Mouse (Mus musculus): Measurements from ENCODE around the gene Vmn1r52. TPM values are rescaled to one million over a fixed set of nuclear protein-coding genes. Genes with fewer than 3 reads are reported as not detected.
"Not testable (repeated sequence)": the region's sequence is repeated elsewhere in the genome, so short reads cannot be mapped to it uniquely, and the experiment has no call there.

Gene Vmn1r52
- not detected in 2 replicates for polyA plus RNA-seq (2015; fragmentation: Nextera tagmentation; extraction: Ambion mirVana)

DNA sequence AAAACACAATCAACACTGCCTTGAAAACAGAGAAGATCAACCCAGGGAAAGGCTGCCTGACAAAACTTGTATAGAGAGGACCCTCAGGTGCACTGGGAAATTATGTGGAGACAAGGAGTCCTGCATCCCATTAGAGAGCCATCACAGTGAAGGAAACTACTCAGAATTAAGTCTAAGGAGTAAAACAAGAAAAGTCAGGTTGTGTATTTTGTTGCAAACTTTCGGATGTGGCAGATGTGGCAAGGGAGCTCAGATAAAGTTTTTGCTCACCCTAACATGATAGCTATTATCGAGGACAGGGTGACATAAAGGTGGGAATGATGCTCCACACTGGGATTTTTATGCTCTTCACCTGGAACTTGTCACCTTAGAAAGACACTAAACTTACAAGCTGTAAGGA, at the start of gene Vmn1r52:
Gene Vmn1r52 (plus strand): TSS at position 301 of the 400 bp plus-strand sequence.
- no peak for ATAC-seq (ENCODE audit: insufficient read depth, low FRiP score, low read depth)
- no peak within 1 kb of the TSS for H3K9ac ChIP-seq
- no peaks in the 10 kb centered on the region for H3K27me3 ChIP-seq (replicated peaks)
- H3K4me2 ChIP-seq, result no peak within 1 kb of the TSS
- WGBS, result 57% methylated on average over 2 of the region's 2 CpGs
- no peaks in the 10 kb centered on the region for H3K4me1 ChIP-seq
- no peak within 1 kb of the TSS for H3K27ac ChIP-seq
- no peaks in the 10 kb centered on the region for H3K36me3 ChIP-seq
- no peak within 1 kb of the TSS for H3K4me3 ChIP-seq (replicated peaks)
- no peaks in the 10 kb centered on the region for H3K9me3 ChIP-seq

DNA sequence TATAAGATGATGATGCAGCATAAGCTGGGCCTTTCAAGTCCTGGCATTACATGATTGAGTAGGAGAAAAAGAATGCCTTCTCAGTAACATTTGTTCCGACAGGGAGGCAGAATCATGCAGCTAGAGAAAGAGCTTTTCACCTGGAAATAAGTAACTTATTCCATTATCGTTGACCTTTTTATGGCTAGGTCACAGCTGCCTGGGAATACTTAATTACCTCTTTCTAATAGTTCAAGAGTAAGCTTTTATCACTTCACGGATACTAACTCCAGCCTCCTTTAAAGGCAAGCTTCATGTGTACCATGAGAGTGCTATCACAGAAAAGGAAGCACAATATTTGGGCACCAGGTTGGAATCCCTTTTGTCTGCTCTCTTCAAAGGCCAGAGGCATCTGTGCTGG, 14.5 kb upstream of the Vmn1r52 start:
- 70% methylated on average over 3 of the region's 3 CpGs for WGBS
- Histone ChIP-seq H3K4me2 (no peak overlapping the region), H3K4me1 (no peaks in the 10 kb centered on the region), H3K4me3 (replicated peaks) (no peak overlapping the region), H3K36me3 (no peaks in the 10 kb centered on the region), H3K9ac (no peak overlapping the region), H3K27me3 (replicated peaks) (no peaks in the 10 kb centered on the region), H3K9me3 (no peaks in the 10 kb centered on the region), H3K27ac (no peak overlapping the region)
- no peak for ATAC-seq (ENCODE audit: insufficient read depth, low FRiP score, low read depth)

DNA sequence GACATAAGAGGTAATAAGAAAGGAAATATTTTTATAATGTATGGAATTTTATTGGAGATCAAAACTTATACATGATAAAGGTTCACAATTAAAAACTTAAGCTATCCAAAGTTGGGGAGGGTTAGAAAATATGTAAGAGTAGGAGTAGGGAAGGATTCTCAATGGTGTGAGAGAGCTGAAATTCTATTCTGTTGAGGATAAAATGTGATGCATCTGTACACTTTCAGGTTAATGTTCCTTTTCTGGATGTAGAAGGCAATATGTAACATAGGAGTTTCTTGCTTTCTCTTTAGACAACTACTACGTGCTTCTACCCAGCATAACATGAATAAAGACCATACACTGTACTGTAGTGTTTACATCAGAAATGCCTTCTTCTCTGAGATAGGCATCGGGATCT, 27.9 kb downstream of the Vmn1r52 start, which contains the start of gene V1ra8:
Gene V1ra8 (plus strand): TSS at position 301 of the 400 bp plus-strand sequence.
- not testable (repeated sequence) for H3K4me3 ChIP-seq (replicated peaks); H3K36me3 ChIP-seq; H3K9ac ChIP-seq; ATAC-seq (ENCODE audit: insufficient read depth, low FRiP score, low read depth); H3K4me2 ChIP-seq; H3K9me3 ChIP-seq; H3K27ac ChIP-seq; H3K4me1 ChIP-seq; H3K27me3 ChIP-seq (replicated peaks)
- WGBS, result 81% methylated on average over 2 of the region's 2 CpGs

DNA sequence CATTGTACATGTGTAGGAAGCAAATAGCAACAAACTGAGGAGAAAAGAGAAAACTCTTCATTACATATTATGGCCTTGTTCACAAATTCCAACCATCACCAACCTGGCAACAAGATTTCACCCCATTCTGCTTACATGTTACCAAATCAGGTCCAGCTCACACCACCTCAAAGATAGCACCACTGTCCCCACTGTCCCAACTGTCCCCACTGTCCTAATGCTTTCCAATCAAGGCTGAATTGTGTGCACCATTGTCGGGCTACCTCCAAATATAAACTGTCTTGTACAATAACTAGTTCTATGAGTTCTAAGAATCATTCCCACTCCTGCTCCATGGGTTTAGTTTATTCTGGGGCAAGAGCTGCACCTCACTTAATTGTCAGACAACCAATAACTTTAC, 49.7 kb downstream of the Vmn1r52 start, which contains the start of gene Vmn1r53:
Gene Vmn1r53 (minus strand): TSS at position 101 of the 400 bp plus-strand sequence.
- ATAC-seq (ENCODE audit: insufficient read depth, low FRiP score, low read depth), result no peak
- Histone ChIP-seq H3K4me1 (no peaks in the 10 kb centered on the region), H3K36me3 (no peaks in the 10 kb centered on the region), H3K9ac (no peak within 1 kb of the TSS), H3K4me2 (no peak within 1 kb of the TSS), H3K27ac (no peak within 1 kb of the TSS), H3K27me3 (replicated peaks) (no peaks in the 10 kb centered on the region), H3K9me3 (no peaks in the 10 kb centered on the region), H3K4me3 (replicated peaks) (no peak within 1 kb of the TSS)
- 79% methylated on average over 1 of the region's 1 CpGs for WGBS

Other genes with a start within 250 kb of the Vmn1r52 start
- gene Vmn1r45, start 234.2 kb upstream of the Vmn1r52 start, polyA plus RNA-seq (2015; fragmentation: Nextera tagmentation; extraction: Ambion mirVana), result not detected in 2 replicates
- gene Vmn1r46, start 205.5 kb upstream of the Vmn1r52 start, polyA plus RNA-seq (2015; fragmentation: Nextera tagmentation; extraction: Ambion mirVana), result not detected in 2 replicates
- not detected in 2 replicates for gene Vmn1r47, start 158.7 kb upstream of the Vmn1r52 start, polyA plus RNA-seq (2015; fragmentation: Nextera tagmentation; extraction: Ambion mirVana)
- not detected in 2 replicates for gene Vmn1r48, start 138.0 kb upstream of the Vmn1r52 start, polyA plus RNA-seq (2015; fragmentation: Nextera tagmentation; extraction: Ambion mirVana)
- not detected in 2 replicates for gene Vmn1r49, start 96.3 kb upstream of the Vmn1r52 start, polyA plus RNA-seq (2015; fragmentation: Nextera tagmentation; extraction: Ambion mirVana)
- gene Vmn1r50, start 73.4 kb upstream of the Vmn1r52 start, polyA plus RNA-seq (2015; fragmentation: Nextera tagmentation; extraction: Ambion mirVana), result not detected in 2 replicates
- 0.03 TPM in 1 of 2 replicates, not detected in the other for gene Vmn1r51, start 52.2 kb upstream of the Vmn1r52 start, polyA plus RNA-seq (2015; fragmentation: Nextera tagmentation; extraction: Ambion mirVana)
- gene V1ra8, start 28.0 kb downstream of the Vmn1r52 start, polyA plus RNA-seq (2015; fragmentation: Nextera tagmentation; extraction: Ambion mirVana), result not detected in 2 replicates
- not detected in 2 replicates for gene Vmn1r53, start 49.6 kb downstream of the Vmn1r52 start, polyA plus RNA-seq (2015; fragmentation: Nextera tagmentation; extraction: Ambion mirVana)
- gene Vmn1r54, start 71.5 kb downstream of the Vmn1r52 start, polyA plus RNA-seq (2015; fragmentation: Nextera tagmentation; extraction: Ambion mirVana), result not detected in 2 replicates
- gene BC048671, start 126.4 kb downstream of the Vmn1r52 start, polyA plus RNA-seq (2015; fragmentation: Nextera tagmentation; extraction: Ambion mirVana), result not detected in 2 replicates
- 0.94 and 1.7 TPM in 2 replicates for gene Chst13, start 150.4 kb downstream of the Vmn1r52 start, polyA plus RNA-seq (2015; fragmentation: Nextera tagmentation; extraction: Ambion mirVana)
- gene Uroc1, start 158.5 kb downstream of the Vmn1r52 start, polyA plus RNA-seq (2015; fragmentation: Nextera tagmentation; extraction: Ambion mirVana), result 0.46 and 1.2 TPM in 2 replicates
- gene Zxdc, start 194.7 kb downstream of the Vmn1r52 start, polyA plus RNA-seq (2015; fragmentation: Nextera tagmentation; extraction: Ambion mirVana), result 7.7 and 7.9 TPM in 2 replicates